Comparison of ENCODE assay signal across 13 mouse cellular contexts in the genomic region with DNA sequence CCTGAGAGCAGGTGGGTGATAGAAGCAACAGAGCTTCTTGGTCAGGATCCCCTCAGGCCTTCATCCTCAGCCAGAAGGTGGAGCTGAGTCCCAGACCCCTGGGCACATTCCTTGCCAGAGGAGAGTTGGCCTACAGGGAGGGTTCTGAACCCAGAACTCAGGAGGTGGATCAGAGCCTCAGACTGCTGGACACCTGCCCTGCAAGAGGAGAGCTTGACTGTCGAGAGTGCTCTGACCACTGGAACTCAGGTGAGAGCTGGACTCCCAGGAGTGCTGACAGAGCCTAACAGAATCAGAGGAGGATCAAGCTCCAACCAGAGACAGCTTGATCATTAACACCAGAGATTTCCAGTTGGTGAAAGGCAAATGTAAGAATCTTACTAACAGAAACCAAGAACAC. TPM values are rescaled to one million over a fixed set of nuclear protein-coding genes. Genes with fewer than 3 reads are reported as not detected.
A peak's percentile ranks its signal among the peaks of the same experiment; 100 is the strongest.
DNase-seq lines count a peak whose midpoint lies in the region; TF ChIP-seq lines count a peak whose summit lies in the region.
"Not testable (repeated sequence)": the region's sequence is repeated elsewhere in the genome, so short reads cannot be mapped to it uniquely, and the experiment has no call there.
"Had no signal": no experiment of that assay in that cellular context is flagged by ENCODE, and none has a peak within 500 bp of the region (broad histone marks: within the 10 kb centered on the region; RNA-seq: fewer than 3 reads in every experiment).

No protein-coding gene starts in this region.

- DNase-seq in kidney, adult 11 months: peak; percentile 63
- DNase-seq in kidney, adult 18-20 months: peak; percentile 10
- peak; percentile 49 for DNase-seq in kidney, adult 2 months
- peak; percentile 47 to 55 for DNase-seq in kidney, adult 8-10 months
- DNase-seq in kidney, adult 9 months: peak; percentile 64
- DNase-seq in kidney, postnatal 36 days: peak; percentile 23 to 26

- 83% methylated on average over 1 of the region's 1 CpGs for WGBS in kidney, adult 2 months

- TF ChIP-seq POLR2A in kidney, adult 2 months (IDR thresholded peaks at IDR 0.05; ENCODE audit: low read depth, low read length): not testable (repeated sequence)

- not testable (repeated sequence) for H3K4me1 ChIP-seq in kidney, adult 2 months (ENCODE audit: control insufficient read depth, insufficient read depth, low read length)

- TF ChIP-seq CTCF in kidney, adult 2 months (conservative IDR thresholded peaks at IDR 0.05; ENCODE audit: insufficient read depth, insufficient read length, low read depth, low read length): not testable (repeated sequence)

- not testable (repeated sequence) for H3K27ac ChIP-seq in kidney, adult 2 months (ENCODE audit: insufficient read depth, low read depth, low read length)

- not testable (repeated sequence) for H3K27me3 ChIP-seq in kidney, adult 2 months (replicated peaks; ENCODE audit: control insufficient read depth, insufficient read depth, low read length)

- H3K36me3 ChIP-seq in kidney, adult 2 months (ENCODE audit: control insufficient read depth, insufficient read depth, low read length): not testable (repeated sequence)

- H3K4me3 ChIP-seq in kidney, adult 2 months (ENCODE audit: insufficient read depth, low read depth, low read length): not testable (repeated sequence)

RNA-seq across cellular contexts. Expression of gene Pramef6, which starts 17.8 kb away (rescaled TPM):
- polyA plus RNA-seq in kidney, adult 2 months (2012; rRNA removed): not detected in 2 replicates
- polyA plus RNA-seq: activated CD4-positive, CD25-positive, alpha-beta regulatory T cell, adult 4 months; adrenal gland, adult 2 months; brain, embryonic 14.5 days; CD4-positive, CD25-positive, alpha-beta regulatory T cell, adult 4 months; G1E; Patski had no signal

RNA-seq across cellular contexts. Expression of gene Gm13103, which starts 36.1 kb away (rescaled TPM):
- not detected in 2 replicates for polyA plus RNA-seq in kidney, adult 2 months (2012; rRNA removed)
- polyA plus RNA-seq: activated CD4-positive, CD25-positive, alpha-beta regulatory T cell, adult 4 months; adrenal gland, adult 2 months; brain, embryonic 14.5 days; C2C12; CD4-positive, CD25-positive, alpha-beta regulatory T cell, adult 4 months; G1E; Patski had no signal

Comparison
In these comparisons a context has a peak if more than half of its experiments do, and no peak if none do; other contexts are left out.
1. DNase-seq: peak in every context shown above with its lines; median percentile 64 in kidney, adult 9 months; 63 in kidney, adult 11 months; 51 in kidney, adult 8-10 months; 49 in kidney, adult 2 months; 24 in kidney, postnatal 36 days; 10 in kidney, adult 18-20 months.